In the genomic region with DNA sequence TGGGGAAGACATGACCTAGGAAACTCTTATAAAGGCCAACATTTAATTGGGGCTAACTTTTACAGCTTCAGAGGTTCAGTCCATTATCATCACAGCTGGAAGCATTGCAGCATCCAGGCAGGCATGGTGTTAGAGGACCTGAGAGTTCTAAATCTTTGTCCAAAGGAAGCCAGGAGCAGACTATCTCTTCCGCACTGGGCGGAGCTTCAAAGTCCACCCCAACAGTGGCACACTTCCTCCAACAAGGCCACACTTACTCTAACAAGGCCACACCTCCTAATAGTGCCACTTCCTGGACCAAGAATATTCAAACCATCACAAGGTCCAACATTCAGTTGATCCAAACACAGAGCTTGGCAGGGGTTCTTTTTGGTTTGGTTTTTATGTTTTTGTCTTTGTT, we compare ENCODE assay signal across 24 mouse cellular contexts. TPM values are rescaled to one million over a fixed set of nuclear protein-coding genes. Genes with fewer than 3 reads are reported as not detected.
DNase-seq lines count a peak whose midpoint lies in the region; ATAC-seq and TF ChIP-seq lines count a peak whose summit lies in the region.
"Had no signal": no experiment of that assay in that cellular context is flagged by ENCODE, and none has a peak within 500 bp of the region (broad histone marks: within the 10 kb centered on the region; RNA-seq: fewer than 3 reads in every experiment).

No protein-coding gene starts in this region.

- H3K9ac ChIP-seq in intestine, embryonic 15.5 days = no peak overlapping the region
- H3K9ac ChIP-seq in neural tube, embryonic 15.5 days (replicated peaks) = no peak overlapping the region
- H3K9ac ChIP-seq: forebrain, embryonic 13.5 days; forebrain, postnatal 0 days; heart, embryonic 15.5 days; hindbrain, embryonic 15.5 days had no signal

- peak; percentile 56; the same call in 1 of the 2 replicates for ATAC-seq in intestine, embryonic 15.5 days
- ATAC-seq in cerebellum, adult (ENCODE audit: insufficient number of reproducible peaks, low FRiP score, low TSS enrichment) = no peak
- no peak for ATAC-seq in neural tube, embryonic 15.5 days (ENCODE audit: low FRiP score)
- ATAC-seq: activated CD4-positive, CD25-positive, alpha-beta regulatory T cell, adult 4 months; CD4-positive, CD25-positive, alpha-beta regulatory T cell, adult 4 months; forebrain, embryonic 13.5 days; forebrain, postnatal 0 days; Patski had no signal

- no peak for TF ChIP-seq POLR2A in kidney, adult 2 months (IDR thresholded peaks at IDR 0.05; ENCODE audit: low read depth, low read length)

- no peak for TF ChIP-seq CTCF in gastrocnemius, adult 2 months (IDR thresholded peaks at IDR 0.05)
- no peak for TF ChIP-seq CTCF in kidney, adult 2 months (conservative IDR thresholded peaks at IDR 0.05; ENCODE audit: insufficient read depth, insufficient read length, low read depth, low read length)

- no peaks in the 10 kb centered on the region for H3K9me3 ChIP-seq in intestine, embryonic 15.5 days
- no peaks in the 10 kb centered on the region for H3K9me3 ChIP-seq in neural tube, embryonic 15.5 days (replicated peaks)
- H3K9me3 ChIP-seq: embryonic facial prominence, embryonic 10.5 days; forebrain, embryonic 13.5 days; heart, embryonic 15.5 days; hindbrain, embryonic 10.5 days; hindbrain, embryonic 15.5 days had no signal

- intact Hi-C loops in gastrocnemius, adult 2 months (cut with DNase I) = no loop called here
- intact Hi-C loops in gastrocnemius, postnatal 36 days (cut with DNase I) = no loop called here

- H3K4me3 ChIP-seq in gastrocnemius, adult 2 months = no peak overlapping the region
- no peak overlapping the region for H3K4me3 ChIP-seq in kidney, adult 2 months (ENCODE audit: insufficient read depth, low read depth, low read length)
- no peak overlapping the region for H3K4me3 ChIP-seq in intestine, embryonic 15.5 days (replicated peaks)
- no peak overlapping the region for H3K4me3 ChIP-seq in neural tube, embryonic 15.5 days (replicated peaks)
- H3K4me3 ChIP-seq: embryonic facial prominence, embryonic 10.5 days; forebrain, embryonic 13.5 days; heart, embryonic 15.5 days; hindbrain, embryonic 10.5 days; hindbrain, embryonic 15.5 days had no signal

- no peak overlapping the region for H3K4me2 ChIP-seq in intestine, embryonic 15.5 days (replicated peaks)
- H3K4me2 ChIP-seq in neural tube, embryonic 15.5 days = no peak overlapping the region
- H3K4me2 ChIP-seq: forebrain, embryonic 13.5 days; heart, embryonic 11.5 days; heart, embryonic 15.5 days; hindbrain, embryonic 15.5 days had no signal

- no peak for DNase-seq in gastrocnemius, adult 2 months
- DNase-seq in gastrocnemius, postnatal 36 days = no peak
- no peak for DNase-seq in kidney, adult 2 months
- DNase-seq in kidney, postnatal 25 days = no peak
- DNase-seq: adrenal gland, adult 2 months; adrenal gland, postnatal 25 days; B cell, adult 2 months; cerebellum, adult 11 months; cerebellum, adult 9-10 months; cerebellum, postnatal 36 days; forebrain, postnatal 0 days; kidney, adult 8-10 months had no signal

- H3K27ac ChIP-seq in gastrocnemius, adult 2 months = peak overlapping the region; percentile 35
- H3K27ac ChIP-seq in kidney, adult 2 months (ENCODE audit: insufficient read depth, low read depth, low read length) = peak overlapping the region; percentile 27; the same call in 1 of the 2 replicates
- H3K27ac ChIP-seq in intestine, embryonic 15.5 days = no peak overlapping the region
- H3K27ac ChIP-seq in neural tube, embryonic 15.5 days (replicated peaks) = no peak overlapping the region
- H3K27ac ChIP-seq: embryonic facial prominence, embryonic 10.5 days; forebrain, embryonic 13.5 days; heart, embryonic 15.5 days; hindbrain, embryonic 10.5 days; hindbrain, embryonic 15.5 days had no signal

- H3K4me1 ChIP-seq in kidney, adult 2 months (ENCODE audit: control insufficient read depth, insufficient read depth, low read length) = no peaks in the 10 kb centered on the region
- no peaks in the 10 kb centered on the region for H3K4me1 ChIP-seq in intestine, embryonic 15.5 days (replicated peaks)
- H3K4me1 ChIP-seq in neural tube, embryonic 15.5 days = no peaks in the 10 kb centered on the region
- H3K4me1 ChIP-seq: forebrain, embryonic 13.5 days; heart, embryonic 15.5 days; hindbrain, embryonic 15.5 days had no signal

- no peaks in the 10 kb centered on the region for H3K36me3 ChIP-seq in kidney, adult 2 months (ENCODE audit: control insufficient read depth, insufficient read depth, low read length)
- H3K36me3 ChIP-seq in intestine, embryonic 15.5 days = no peaks in the 10 kb centered on the region
- H3K36me3 ChIP-seq in neural tube, embryonic 15.5 days = no peaks in the 10 kb centered on the region
- H3K36me3 ChIP-seq: embryonic facial prominence, embryonic 10.5 days; heart, embryonic 15.5 days; hindbrain, embryonic 10.5 days; hindbrain, embryonic 15.5 days had no signal

- WGBS in kidney, adult 2 months = 85% methylated on average over 2 of the region's 2 CpGs
- 84% methylated on average over 2 of the region's 2 CpGs for WGBS in intestine, embryonic 15.5 days
- WGBS in neural tube, embryonic 15.5 days = 89% methylated on average over 2 of the region's 2 CpGs

- no peaks in the 10 kb centered on the region for H3K27me3 ChIP-seq in kidney, adult 2 months (replicated peaks; ENCODE audit: control insufficient read depth, insufficient read depth, low read length)
- H3K27me3 ChIP-seq in intestine, embryonic 15.5 days (replicated peaks) = no peaks in the 10 kb centered on the region
- H3K27me3 ChIP-seq in neural tube, embryonic 15.5 days (replicated peaks) = no peaks in the 10 kb centered on the region
- H3K27me3 ChIP-seq: forebrain, embryonic 13.5 days; heart, embryonic 15.5 days; hindbrain, embryonic 15.5 days; Patski had no signal

RNA-seq across cellular contexts. Expression of gene Jade1, which starts 55.9 kb away (rescaled TPM):
- 10 to 100 TPM; 17.5 to 24.2 TPM for total RNA-seq in gastrocnemius, adult 2 months (2021)
- 10 to 100 TPM; 21.3 to 25.4 TPM for total RNA-seq in gastrocnemius, postnatal 36 days (2021)
- 29.9 and 30.2 TPM in 2 replicates for polyA plus RNA-seq in kidney, adult 2 months (2012; rRNA removed)
- polyA plus RNA-seq in intestine, embryonic 15.5 days (2015; fragmentation: Nextera tagmentation; extraction: Ambion mirVana) = 21.8 and 24.1 TPM in 2 replicates
- polyA plus RNA-seq in neural tube, embryonic 15.5 days (2015; fragmentation: Nextera tagmentation; extraction: Ambion mirVana) = 15.2 and 15.6 TPM in 2 replicates

Comparison
In these comparisons a context has a peak if more than half of its experiments do, and no peak if none do; other contexts are left out.
1. H3K27ac ChIP-seq: peak in gastrocnemius, adult 2 months (single experiment) and kidney, adult 2 months (single experiment); none in intestine, embryonic 15.5 days (single experiment) and neural tube, embryonic 15.5 days (single experiment).